Mouse (Mus musculus) midbrain, embryonic 14.5 days (tissue): ENCODE measurements around the gene Gbx2. TPM values are rescaled to one million over a fixed set of nuclear protein-coding genes. Genes with fewer than 3 reads are reported as not detected.
A peak's percentile ranks its signal among the peaks of the same experiment; 100 is the strongest.

Source experiments
- ATAC-seq: fragments of 200-750 bp; cut with Nextera tagmentation; 2 replicates; pipeline ENCODE4 v1.8.0; 2017; ENCODE audit warnings: moderate number of reproducible peaks, moderate library complexity; ENCODE audit not compliant: low FRiP score, low TSS enrichment
- DNase-seq: peaks from one replicate; pipeline ENCODE4 v3.0.0-alpha.2; 2015
- H3K27ac ChIP-seq: fragments of 300-500 bp; sonication (generic); replicated peaks from 2 replicates; pipeline ENCODE4 v1.5.1; 2014; ENCODE audit warnings: mild to moderate bottlenecking, low read depth, low read length, moderate library complexity
- H3K27me3 ChIP-seq: fragments of 300-500 bp; sonication (generic); 2 replicates; pipeline ENCODE4 v1.6.1; 2014; ENCODE audit warnings: low read length, control low read depth, mixed read lengths; ENCODE audit not compliant: control insufficient read depth, insufficient read depth
- H3K36me3 ChIP-seq: fragments of 300-500 bp; sonication (generic); 2 replicates; pipeline ENCODE4 v1.6.1; 2014; ENCODE audit warnings: low read length, control low read depth; ENCODE audit not compliant: control insufficient read depth, insufficient read depth
- H3K4me1 ChIP-seq: fragments of 300-500 bp; sonication (generic); 2 replicates; pipeline ENCODE4 v1.6.1; 2014; ENCODE audit warnings: mild to moderate bottlenecking, antibody characterized with exemption, low read length, control low read depth; ENCODE audit not compliant: control insufficient read depth, insufficient read depth
- H3K4me2 ChIP-seq: fragments of 300-500 bp; sonication (generic); 2 replicates; pipeline ENCODE4 v1.6.1; 2014; ENCODE audit warnings: mild to moderate bottlenecking, low read length, moderate library complexity
- H3K4me3 ChIP-seq: fragments of 300-500 bp; sonication (generic); replicated peaks from 2 replicates; pipeline ENCODE4 v1.5.1; 2014; ENCODE audit warnings: low read depth, low read length
- H3K9ac ChIP-seq: fragments of 300-500 bp; sonication (generic); replicated peaks from 2 replicates; pipeline ENCODE4 v1.6.1; 2014; ENCODE audit warnings: mild to moderate bottlenecking, low read length, moderate library complexity
- H3K9me3 ChIP-seq: fragments of 300-500 bp; sonication (generic); 2 replicates; pipeline ENCODE4 v1.6.1; 2016; ENCODE audit warnings: low read length, control low read depth, mixed read lengths; ENCODE audit not compliant: control insufficient read depth
- WGBS: fragments of 180-500 bp; shearing (Covaris S2); extraction: QIAGEN DNeasy Blood & Tissue Kit; methylation state at CpG from one replicate; pipeline ENCODE4 v1.1.7; 2014; 5-methylcytosine and 5-hydroxymethylcytosine counted together
- polyA plus RNA-seq: library from polyadenylated mRNA; unstranded; fragments of >200 nt; fragmentation: Nextera tagmentation; extraction: Ambion mirVana; gene quantifications from 2 replicates; pipeline ENCODE4 v1.2.1, GENCODE M21; 2014

Gbx2 gene
- polyA plus RNA-seq, 1 experiment from 2014 or later = 12.1 TPM

- WGBS = under 1% methylated on average over 6 of the region's 6 CpGs
- peaks cover 13% of the 10 kb centered on the region for H3K4me1 ChIP-seq
- DNase-seq (peak; percentile 47), ATAC-seq (no peak)
- no peak overlapping the region for H3K9ac ChIP-seq
- no peak overlapping the region for H3K4me3 ChIP-seq
- H3K9me3 ChIP-seq = no peaks in the 10 kb centered on the region
- no peaks in the 10 kb centered on the region for H3K36me3 ChIP-seq
- H3K27me3 ChIP-seq = peaks cover 88% of the 10 kb centered on the region
- H3K27ac ChIP-seq = no peak overlapping the region
- no peak overlapping the region for H3K4me2 ChIP-seq
These were observed 2.0 kb upstream of the Gbx2 start for GRCm38 (mm10) chr1:89933028-89933427.

GRCm38 (mm10) chr1:89932616-89933015, 1.6 kb upstream of the Gbx2 start:
- no peak overlapping the region for H3K9ac ChIP-seq
- no peak overlapping the region for H3K27ac ChIP-seq
- H3K4me2 ChIP-seq = no peak overlapping the region
- H3K36me3 ChIP-seq = no peaks in the 10 kb centered on the region
- DNase-seq (peak; percentile 43), ATAC-seq (no peak)
- WGBS = under 1% methylated on average over 16 of the region's 16 CpGs
- no peaks in the 10 kb centered on the region for H3K9me3 ChIP-seq
- H3K27me3 ChIP-seq = peaks cover 87% of the 10 kb centered on the region
- H3K4me3 ChIP-seq = no peak overlapping the region; the same call in 1 of the 2 replicates
- peaks cover 13% of the 10 kb centered on the region for H3K4me1 ChIP-seq

- Histone ChIP-seq H3K9me3 (no peaks in the 10 kb centered on the region), H3K9ac (no peak overlapping the region), H3K4me3 (peak overlapping the region; percentile 34; the same call in 1 of the 2 replicates), H3K36me3 (no peaks in the 10 kb centered on the region), H3K4me2 (peak overlapping the region; percentile 56; the same call in 1 of the 2 replicates), H3K4me1 (peaks cover 13% of the 10 kb centered on the region), H3K27ac (no peak overlapping the region), H3K27me3 (peaks cover 87% of the 10 kb centered on the region)
- ATAC-seq (no peak), DNase-seq (peak; percentile 43)
- 1% methylated on average over 19 of the region's 19 CpGs for WGBS
These were observed 1.0 kb upstream of the Gbx2 start for GRCm38 (mm10) chr1:89932021-89932423.

GRCm38 (mm10) chr1:89930551-89930950, 428 bp downstream of the Gbx2 start:
- Histone ChIP-seq H3K4me3 (peak overlapping the region; percentile 34), H3K36me3 (no peaks in the 10 kb centered on the region), H3K9me3 (no peaks in the 10 kb centered on the region), H3K4me2 (peak overlapping the region; percentile 56), H3K4me1 (peaks cover 12% of the 10 kb centered on the region), H3K9ac (peak overlapping the region; percentile 36), H3K27ac (peak overlapping the region; percentile 49; the same call in 1 of the 2 replicates), H3K27me3 (peaks cover 86% of the 10 kb centered on the region)
- WGBS = under 1% methylated on average over 45 of the region's 45 CpGs
- no peak for ATAC-seq
- peak; percentile 55 for DNase-seq

GRCm38 (mm10) chr1:89929721-89930505, 1.1 kb downstream of the Gbx2 start:
- DNase-seq (peak; percentile 56), ATAC-seq (no peak)
- H3K36me3 ChIP-seq = no peaks in the 10 kb centered on the region
- H3K4me2 ChIP-seq = peak overlapping the region; percentile 56
- peak overlapping the region; percentile 36 for H3K9ac ChIP-seq
- H3K27ac ChIP-seq = no peak overlapping the region
- peaks cover 9% of the 10 kb centered on the region; the same call in 1 of the 2 replicates for H3K4me1 ChIP-seq
- H3K27me3 ChIP-seq = peaks cover 86% of the 10 kb centered on the region
- H3K4me3 ChIP-seq = peak overlapping the region; percentile 34
- H3K9me3 ChIP-seq = no peaks in the 10 kb centered on the region
- under 1% methylated on average over 55 of the region's 55 CpGs for WGBS

GRCm38 (mm10) chr1:89929181-89929580, 1.8 kb downstream of the Gbx2 start:
- H3K4me3 ChIP-seq = peak overlapping the region; percentile 20
- peak overlapping the region; percentile 24 for H3K4me2 ChIP-seq
- H3K4me1 ChIP-seq = peaks cover 9% of the 10 kb centered on the region; the same call in 1 of the 2 replicates
- H3K36me3 ChIP-seq = no peaks in the 10 kb centered on the region
- no peaks in the 10 kb centered on the region for H3K9me3 ChIP-seq
- ATAC-seq (no peak), DNase-seq (peak; percentile 14)
- H3K27ac ChIP-seq = no peak overlapping the region
- under 1% methylated on average over 6 of the region's 6 CpGs for WGBS
- no peak overlapping the region; the same call in 1 of the 2 replicates for H3K9ac ChIP-seq
- H3K27me3 ChIP-seq = peaks cover 91% of the 10 kb centered on the region

- Histone ChIP-seq H3K9me3 (no peaks in the 10 kb centered on the region), H3K27ac (no peak overlapping the region), H3K9ac (no peak overlapping the region; the same call in 1 of the 2 replicates), H3K27me3 (peaks cover 91% of the 10 kb centered on the region), H3K4me2 (peak overlapping the region; percentile 24), H3K4me1 (peaks cover 9% of the 10 kb centered on the region; the same call in 1 of the 2 replicates), H3K36me3 (no peaks in the 10 kb centered on the region), H3K4me3 (peak overlapping the region; percentile 20)
- DNase-seq (peak; percentile 55), ATAC-seq (no peak)
- WGBS = 3% methylated on average over 25 of the region's 25 CpGs
These were observed 2.3 kb downstream of the Gbx2 start for GRCm38 (mm10) chr1:89928676-89929075.

- Histone ChIP-seq H3K9ac (no peak overlapping the region), H3K4me2 (peak overlapping the region; percentile 24), H3K4me3 (peak overlapping the region; percentile 14; the same call in 1 of the 2 replicates), H3K4me1 (peaks cover 19% of the 10 kb centered on the region), H3K9me3 (no peaks in the 10 kb centered on the region), H3K27ac (no peak overlapping the region), H3K36me3 (no peaks in the 10 kb centered on the region), H3K27me3 (peaks cover 98% of the 10 kb centered on the region)
- DNase-seq = peak; percentile 34
- ATAC-seq = no peak
- under 1% methylated on average over 36 of the region's 36 CpGs for WGBS
These were observed 3.8 kb downstream of the Gbx2 start for GRCm38 (mm10) chr1:89927061-89927661.
